Mouse (Mus musculus): Measurements from ENCODE around the gene Pakap. TPM values are rescaled to one million over a fixed set of nuclear protein-coding genes. Genes with fewer than 3 reads are reported as not detected.
"Not testable (repeated sequence)": the region's sequence is repeated elsewhere in the genome, so short reads cannot be mapped to it uniquely, and the experiment has no call there.

The Pakap gene
- polyA plus RNA-seq, 1 experiment from 2014 or later: 25.3 TPM

GRCm38 (mm10) chr4:57883520-57884421 is 315.8 kb downstream of the Pakap start:
- H3K27me3 ChIP-seq (ENCODE audit: insufficient read depth, poor library complexity, severe bottlenecking): no peaks in the 10 kb centered on the region
- H3K4me3 ChIP-seq: no peak overlapping the region
- no peaks in the 10 kb centered on the region for H3K9me3 ChIP-seq
- H3K36me3 ChIP-seq: peaks cover 15% of the 10 kb centered on the region; the same call in 1 of the 2 replicates
- DNase-seq (ENCODE audit: low spot score): no peak
- H3K4me1 ChIP-seq (replicated peaks): peaks cover 20% of the 10 kb centered on the region
- WGBS: 92% methylated on average over 7 of the region's 7 CpGs
- no peak overlapping the region for H3K27ac ChIP-seq

- WGBS: 91% methylated on average over 3 of the region's 3 CpGs
- DNase-seq (ENCODE audit: low spot score): no peak
- Histone ChIP-seq H3K36me3 (peaks cover 10% of the 10 kb centered on the region; the same call in 1 of the 2 replicates), H3K9me3 (no peaks in the 10 kb centered on the region), H3K27me3 (ENCODE audit: insufficient read depth, poor library complexity, severe bottlenecking) (no peaks in the 10 kb centered on the region), H3K4me1 (replicated peaks) (peaks cover 20% of the 10 kb centered on the region), H3K27ac (no peak overlapping the region), H3K4me3 (no peak overlapping the region)
Measured at GRCm38 (mm10) chr4:57884511-57884910, 316.5 kb downstream of the Pakap start.

- 79% methylated on average over 2 of the region's 2 CpGs for WGBS
- DNase-seq (ENCODE audit: low spot score): no peak
- Histone ChIP-seq H3K27ac (no peak overlapping the region), H3K4me3 (no peak overlapping the region), H3K4me1 (replicated peaks) (peaks cover 18% of the 10 kb centered on the region), H3K9me3 (no peaks in the 10 kb centered on the region), H3K36me3 (peaks cover 7% of the 10 kb centered on the region; the same call in 1 of the 2 replicates), H3K27me3 (ENCODE audit: insufficient read depth, poor library complexity, severe bottlenecking) (no peaks in the 10 kb centered on the region)
Measured at GRCm38 (mm10) chr4:57885186-57885585, 317.2 kb downstream of the Pakap start.

GRCm38 (mm10) chr4:57886066-57886887 is 318.3 kb downstream of the Pakap start:
- H3K27ac ChIP-seq: 0 out of 2 replicates have a peak overlapping the region, but pooled peaks have one; percentile 1
- WGBS: 73% methylated on average over 11 of the region's 11 CpGs
- no peak overlapping the region for H3K4me3 ChIP-seq
- peaks cover 7% of the 10 kb centered on the region; the same call in 1 of the 2 replicates for H3K36me3 ChIP-seq
- H3K4me1 ChIP-seq (replicated peaks): peaks cover 22% of the 10 kb centered on the region
- no peaks in the 10 kb centered on the region for H3K9me3 ChIP-seq
- no peak for DNase-seq (ENCODE audit: low spot score)
- no peaks in the 10 kb centered on the region for H3K27me3 ChIP-seq (ENCODE audit: insufficient read depth, poor library complexity, severe bottlenecking)

- Histone ChIP-seq H3K36me3 (peaks cover 7% of the 10 kb centered on the region; the same call in 1 of the 2 replicates), H3K9me3 (no peaks in the 10 kb centered on the region), H3K27ac (0 out of 2 replicates have a peak overlapping the region, but pooled peaks have one; percentile 1), H3K4me3 (no peak overlapping the region), H3K27me3 (ENCODE audit: insufficient read depth, poor library complexity, severe bottlenecking) (no peaks in the 10 kb centered on the region), H3K4me1 (replicated peaks) (peaks cover 28% of the 10 kb centered on the region)
- no peak for DNase-seq (ENCODE audit: low spot score)
- WGBS: 95% methylated on average over 3 of the region's 3 CpGs
Measured at GRCm38 (mm10) chr4:57886888-57887230, 318.9 kb downstream of the Pakap start.

- 95% methylated on average over 2 of the region's 2 CpGs for WGBS
- Histone ChIP-seq H3K27ac (no peak overlapping the region), H3K9me3 (no peaks in the 10 kb centered on the region), H3K4me1 (replicated peaks) (peaks cover 38% of the 10 kb centered on the region), H3K27me3 (ENCODE audit: insufficient read depth, poor library complexity, severe bottlenecking) (no peaks in the 10 kb centered on the region), H3K36me3 (peaks cover 12% of the 10 kb centered on the region), H3K4me3 (no peak overlapping the region)
- no peak for DNase-seq (ENCODE audit: low spot score)
Measured at GRCm38 (mm10) chr4:57888246-57888645, 320.3 kb downstream of the Pakap start.

- H3K4me3 ChIP-seq; H3K27ac ChIP-seq; H3K9me3 ChIP-seq; DNase-seq (ENCODE audit: low spot score); H3K27me3 ChIP-seq (ENCODE audit: insufficient read depth, poor library complexity, severe bottlenecking): not testable (repeated sequence)
- Histone ChIP-seq H3K4me1 (replicated peaks) (peaks cover 38% of the 10 kb centered on the region), H3K36me3 (peaks cover 13% of the 10 kb centered on the region)
- 94% methylated on average over 1 of the region's 1 CpGs for WGBS
Measured at GRCm38 (mm10) chr4:57888978-57889377, 321.0 kb downstream of the Pakap start.

- Histone ChIP-seq H3K4me3 (no peak overlapping the region), H3K27ac (no peak overlapping the region), H3K27me3 (ENCODE audit: insufficient read depth, poor library complexity, severe bottlenecking) (no peaks in the 10 kb centered on the region), H3K36me3 (peaks cover 13% of the 10 kb centered on the region), H3K4me1 (replicated peaks) (peaks cover 34% of the 10 kb centered on the region), H3K9me3 (no peaks in the 10 kb centered on the region)
- DNase-seq (ENCODE audit: low spot score): no peak
- 88% methylated on average over 8 of the region's 8 CpGs for WGBS
Measured at GRCm38 (mm10) chr4:57889773-57890172, 321.8 kb downstream of the Pakap start.

GRCm38 (mm10) chr4:57892001-57892586 is 324.1 kb downstream of the Pakap start:
- no peaks in the 10 kb centered on the region for H3K27me3 ChIP-seq (ENCODE audit: insufficient read depth, poor library complexity, severe bottlenecking)
- peak; percentile 37 for DNase-seq (ENCODE audit: low spot score)
- peaks cover 15% of the 10 kb centered on the region for H3K36me3 ChIP-seq
- H3K27ac ChIP-seq: peak overlapping the region; percentile 62; the same call in 1 of the 2 replicates
- H3K4me3 ChIP-seq: no peak overlapping the region
- peaks cover 27% of the 10 kb centered on the region for H3K4me1 ChIP-seq (replicated peaks)
- WGBS: 54% methylated on average over 10 of the region's 10 CpGs
- H3K9me3 ChIP-seq: no peaks in the 10 kb centered on the region

GRCm38 (mm10) chr4:57895140-57895539 is 327.2 kb downstream of the Pakap start:
- no peaks in the 10 kb centered on the region for H3K9me3 ChIP-seq
- H3K4me1 ChIP-seq (replicated peaks): peaks cover 27% of the 10 kb centered on the region
- no peak for DNase-seq (ENCODE audit: low spot score)
- H3K27ac ChIP-seq: peak overlapping the region; percentile 35; the same call in 1 of the 2 replicates
- H3K27me3 ChIP-seq (ENCODE audit: insufficient read depth, poor library complexity, severe bottlenecking): no peaks in the 10 kb centered on the region
- no peak overlapping the region for H3K4me3 ChIP-seq
- 41% methylated on average over 5 of the region's 5 CpGs for WGBS
- peaks cover 25% of the 10 kb centered on the region for H3K36me3 ChIP-seq

- H3K27me3 ChIP-seq (ENCODE audit: insufficient read depth, poor library complexity, severe bottlenecking): no peaks in the 10 kb centered on the region
- H3K4me1 ChIP-seq (replicated peaks): peaks cover 26% of the 10 kb centered on the region
- DNase-seq (ENCODE audit: low spot score): no peak
- WGBS: 58% methylated on average over 6 of the region's 6 CpGs
- H3K36me3 ChIP-seq: peaks cover 25% of the 10 kb centered on the region
- H3K4me3 ChIP-seq: no peak overlapping the region
- no peak overlapping the region for H3K27ac ChIP-seq
- H3K9me3 ChIP-seq: no peaks in the 10 kb centered on the region
Measured at GRCm38 (mm10) chr4:57895902-57896301, 327.9 kb downstream of the Pakap start.

- no peaks in the 10 kb centered on the region for H3K9me3 ChIP-seq
- no peak overlapping the region for H3K4me3 ChIP-seq
- H3K4me1 ChIP-seq (replicated peaks): peaks cover 19% of the 10 kb centered on the region
- WGBS: 87% methylated on average over 3 of the region's 3 CpGs
- no peak overlapping the region for H3K27ac ChIP-seq
- DNase-seq (ENCODE audit: low spot score): no peak
- H3K27me3 ChIP-seq (ENCODE audit: insufficient read depth, poor library complexity, severe bottlenecking): no peaks in the 10 kb centered on the region
- peaks cover 25% of the 10 kb centered on the region for H3K36me3 ChIP-seq
Measured at GRCm38 (mm10) chr4:57896631-57897030, 328.7 kb downstream of the Pakap start.
